Mouse (Mus musculus): ENCODE results near the gene H2-T24. TPM values are rescaled to one million over a fixed set of nuclear protein-coding genes. Genes with fewer than 3 reads are reported as not detected.
"Not testable (repeated sequence)": the region's sequence is repeated elsewhere in the genome, so short reads cannot be mapped to it uniquely, and the experiment has no call there.

The H2-T24 gene
- total and polyA plus RNA-seq, 3 experiments: 14.1 to 25.9 TPM; not detected in 1

- DNase-seq (ENCODE audit: low read depth, low spot score): peak; percentile 80
- peak; percentile 67 for TF ChIP-seq GATA1 (IDR thresholded peaks at IDR 0.05; ENCODE audit: low read depth, low read length)
- peak; percentile 81 for TF ChIP-seq TCF12 (IDR thresholded peaks at IDR 0.05; ENCODE audit: low read depth, low read length)
- peak; percentile 71 for TF ChIP-seq TBP (IDR thresholded peaks at IDR 0.05; ENCODE audit: low read depth, low read length)
- TF ChIP-seq ETS1 (IDR thresholded peaks at IDR 0.05; ENCODE audit: low read depth, low read length): peak; percentile 45
- TF ChIP-seq TAL1 (IDR thresholded peaks at IDR 0.05; ENCODE audit: low read length): peak; percentile 80
- TF ChIP-seq RCOR1 (IDR thresholded peaks at IDR 0.05; ENCODE audit: low read depth, low read length): peak; percentile 84
- TF ChIP-seq EP300 (IDR thresholded peaks at IDR 0.05; ENCODE audit: low read depth in 1 of 2, low read length in 2 of 2): peak; percentile 72 to 74
- H3K9ac ChIP-seq (ENCODE audit: control insufficient read depth, low read depth, low read length, poor library complexity, severe bottlenecking): not testable (repeated sequence)
These were observed 9.8 kb upstream of the H2-T24 start for GRCm38 (mm10) chr17:36030046-36030702.

DNA sequence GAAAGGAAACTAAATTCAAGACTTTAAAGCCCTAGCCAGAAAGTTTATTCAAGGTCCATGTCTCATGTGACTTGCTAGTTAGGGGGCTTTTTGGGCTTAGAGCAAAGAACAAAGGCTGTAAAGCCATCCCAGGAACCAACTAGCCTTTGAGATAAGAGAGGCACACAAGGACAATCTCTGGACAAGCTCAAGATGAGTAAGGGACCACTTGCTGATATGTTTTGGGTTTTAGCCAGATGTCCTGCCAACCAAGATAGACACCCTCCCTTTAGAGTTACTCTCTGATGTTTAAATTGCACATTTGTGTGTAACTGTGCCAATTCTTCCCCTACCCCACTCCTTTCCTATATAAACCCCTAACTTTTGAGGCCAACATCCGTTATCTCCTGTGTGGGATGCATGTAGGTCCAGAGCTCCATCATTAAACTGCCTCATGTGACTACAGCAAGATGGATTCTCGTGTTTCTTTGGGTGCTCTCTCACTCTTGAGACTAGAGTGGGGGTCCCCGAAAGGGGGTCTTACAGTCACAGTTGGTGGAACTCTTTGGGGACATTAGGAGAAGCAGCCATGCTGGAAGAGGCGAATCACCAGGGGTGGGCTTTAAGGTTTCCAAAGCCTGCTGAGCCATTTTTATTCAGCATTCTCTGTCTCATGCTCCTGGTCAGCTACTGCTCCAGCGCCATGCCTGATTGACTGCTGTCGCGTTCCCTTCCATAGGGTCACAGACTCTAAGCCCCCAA, 8.7 kb upstream of the H2-T24 start:
- peaks cover 45% of the 10 kb centered on the region for H3K79me2 ChIP-seq (ENCODE audit: control insufficient read depth, insufficient read depth, low read length, poor library complexity)
- no peak overlapping the region for H3K9ac ChIP-seq (ENCODE audit: control insufficient read depth, low read depth, low read length, poor library complexity, severe bottlenecking)
- no peaks in the 10 kb centered on the region for H3K9me3 ChIP-seq (replicated peaks; ENCODE audit: insufficient read depth, low read length)
- H3K4me3 ChIP-seq (ENCODE audit: control insufficient read depth in 1 of 2, insufficient read depth in 1 of 2, low read depth in 2 of 2, low read length in 2 of 2): no peak overlapping the region
- peak overlapping the region; percentile 51 for H3K27ac ChIP-seq (ENCODE audit: control insufficient read depth, low read depth, low read length)
- peaks cover 24 to 38% of the 10 kb centered on the region in 2 experiments for H3K4me1 ChIP-seq (ENCODE audit: control insufficient read depth in 1 of 2, insufficient read depth in 2 of 2, low read length in 2 of 2)
- TF ChIP-seq NELFE (IDR thresholded peaks at IDR 0.05; ENCODE audit: low read depth, low read length) (0 out of 2 replicates have a peak, but pooled peaks have one; percentile 4), SIN3A (IDR thresholded peaks at IDR 0.05; ENCODE audit: low read length) (0 out of 2 replicates have a peak, but pooled peaks have one; percentile 20), ETS1 (IDR thresholded peaks at IDR 0.05; ENCODE audit: low read depth, low read length) (0 out of 2 replicates have a peak, but pooled peaks have one; percentile 19), TAL1 (IDR thresholded peaks at IDR 0.05; ENCODE audit: low read length) (peak; percentile 50), RAD21 (IDR thresholded peaks at IDR 0.05; ENCODE audit: low read depth, low read length) (no peak), EP300 (IDR thresholded peaks at IDR 0.05; ENCODE audit: low read depth in 1 of 2, low read length in 2 of 2) (peak in 1 of 2 experiments; percentile 58; a peak in 3 of 4 replicates), POLR2A (IDR thresholded peaks at IDR 0.05; ENCODE audit: control insufficient read depth in 1 of 2, insufficient read depth in 1 of 2, low read depth in 1 of 2, low read length in 2 of 2, poor library complexity in 1 of 2) (no peak), TCF12 (IDR thresholded peaks at IDR 0.05; ENCODE audit: low read depth, low read length) (peak; percentile 30; the same call in 1 of the 2 replicates), GATA1 (IDR thresholded peaks at IDR 0.05; ENCODE audit: low read depth, low read length) (peak; percentile 54)
- no peaks in the 10 kb centered on the region for H3K27me3 ChIP-seq (ENCODE audit: control insufficient read depth in 1 of 2, insufficient read depth in 2 of 2, low read length in 2 of 2)
- peaks cover 2 to 38% of the 10 kb centered on the region in 2 experiments; a peak in 3 of 4 replicates for H3K36me3 ChIP-seq (ENCODE audit: control insufficient read depth in 1 of 2, insufficient read depth in 2 of 2, low read length in 2 of 2)
- peak; percentile 43 for DNase-seq (ENCODE audit: low read depth, low spot score)

More at GRCm38 (mm10) chr17:36030046-36030702, 9.8 kb upstream of the H2-T24 start:
- Histone ChIP-seq H3K4me1 (ENCODE audit: control insufficient read depth in 1 of 2, insufficient read depth in 2 of 2, low read length in 2 of 2) (peaks cover 13 to 27% of the 10 kb centered on the region in 2 experiments), H3K36me3 (ENCODE audit: control insufficient read depth in 1 of 2, insufficient read depth in 2 of 2, low read length in 2 of 2) (peaks cover 2 to 27% of the 10 kb centered on the region in 2 experiments; a peak in 3 of 4 replicates), H3K79me2 (ENCODE audit: control insufficient read depth, insufficient read depth, low read length, poor library complexity) (peaks cover 34% of the 10 kb centered on the region)
- not testable (repeated sequence) for H3K9me3 ChIP-seq (replicated peaks; ENCODE audit: insufficient read depth, low read length); H3K27ac ChIP-seq (ENCODE audit: control insufficient read depth, low read depth, low read length); H3K27me3 ChIP-seq (ENCODE audit: control insufficient read depth in 1 of 2, insufficient read depth in 2 of 2, low read length in 2 of 2); H3K4me3 ChIP-seq (ENCODE audit: control insufficient read depth in 1 of 2, insufficient read depth in 1 of 2, low read depth in 2 of 2, low read length in 2 of 2)

Measured in MEL (cell line).